Mouse (Mus musculus): ENCODE measurements around the gene Igdcc3.

Igdcc3 gene

GRCm38 (mm10) chr9:65141306-65141975 is 452 bp downstream of the Igdcc3 start:
- DNase-seq (ENCODE audit: low spot score) = no peak

DNA sequence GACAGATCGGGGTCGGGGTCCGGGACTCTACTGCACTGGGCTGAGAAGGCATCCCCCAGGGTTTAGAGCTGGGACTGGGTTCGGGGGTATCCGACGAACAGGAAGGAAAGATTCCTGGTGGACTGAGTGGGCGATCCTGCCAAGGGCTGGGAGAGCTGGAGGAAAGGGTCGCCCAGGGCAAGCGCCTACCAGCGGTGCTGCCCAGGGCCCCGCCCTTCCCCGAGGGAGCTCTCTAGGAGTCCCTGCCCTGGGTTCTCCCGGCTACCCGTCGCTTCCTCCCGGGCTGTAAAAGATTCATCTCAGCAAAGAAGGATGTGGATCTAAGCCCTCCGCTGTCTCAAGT is 958 bp downstream of the Igdcc3 start:
- DNase-seq (ENCODE audit: low spot score) = no peak

DNA sequence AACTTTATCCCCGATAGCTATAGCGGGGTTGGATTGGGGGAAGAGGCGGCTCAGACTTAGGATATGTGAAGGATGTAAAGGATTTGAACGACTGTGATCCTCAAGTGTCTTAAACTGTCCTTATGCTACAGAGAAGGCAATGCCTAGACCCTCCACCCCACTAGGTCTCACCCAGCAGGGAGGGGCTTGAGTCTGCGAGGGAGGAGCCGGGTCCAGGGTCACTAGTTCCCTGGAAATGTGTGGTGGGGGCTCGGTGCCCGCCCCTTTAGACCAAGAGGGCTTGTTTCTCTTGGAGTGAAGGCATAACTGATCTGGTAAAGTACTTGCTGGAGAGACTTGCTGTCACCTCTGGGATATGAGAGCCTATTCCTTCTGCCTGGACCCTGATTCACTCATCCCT is 1.4 kb downstream of the Igdcc3 start:
- DNase-seq (ENCODE audit: low spot score) = no peak

DNA sequence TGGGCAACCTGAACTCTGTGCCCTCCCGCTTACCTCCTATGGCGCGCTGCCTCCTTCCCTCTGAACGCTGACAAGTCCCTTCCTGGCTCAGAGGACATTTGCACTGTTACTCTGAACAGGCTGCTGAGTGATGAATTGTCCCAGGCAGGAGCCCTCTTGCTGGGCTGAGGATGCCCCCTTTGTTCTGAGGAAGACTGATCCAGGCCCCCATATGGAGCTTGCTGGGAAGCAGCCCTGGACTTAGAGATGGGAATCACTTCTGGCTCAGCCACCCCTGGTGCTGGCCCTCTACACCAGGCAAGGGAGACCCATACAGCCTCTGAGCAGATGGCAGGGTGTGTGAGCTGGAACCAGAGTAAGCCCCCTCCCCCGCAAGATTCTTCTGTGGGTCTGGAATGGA is 5.0 kb downstream of the Igdcc3 start:
- no peak for DNase-seq (ENCODE audit: low spot score)

- DNase-seq (ENCODE audit: low spot score) = no peak
These were observed 7.5 kb downstream of the Igdcc3 start for GRCm38 (mm10) chr9:65148507-65148906.

DNA sequence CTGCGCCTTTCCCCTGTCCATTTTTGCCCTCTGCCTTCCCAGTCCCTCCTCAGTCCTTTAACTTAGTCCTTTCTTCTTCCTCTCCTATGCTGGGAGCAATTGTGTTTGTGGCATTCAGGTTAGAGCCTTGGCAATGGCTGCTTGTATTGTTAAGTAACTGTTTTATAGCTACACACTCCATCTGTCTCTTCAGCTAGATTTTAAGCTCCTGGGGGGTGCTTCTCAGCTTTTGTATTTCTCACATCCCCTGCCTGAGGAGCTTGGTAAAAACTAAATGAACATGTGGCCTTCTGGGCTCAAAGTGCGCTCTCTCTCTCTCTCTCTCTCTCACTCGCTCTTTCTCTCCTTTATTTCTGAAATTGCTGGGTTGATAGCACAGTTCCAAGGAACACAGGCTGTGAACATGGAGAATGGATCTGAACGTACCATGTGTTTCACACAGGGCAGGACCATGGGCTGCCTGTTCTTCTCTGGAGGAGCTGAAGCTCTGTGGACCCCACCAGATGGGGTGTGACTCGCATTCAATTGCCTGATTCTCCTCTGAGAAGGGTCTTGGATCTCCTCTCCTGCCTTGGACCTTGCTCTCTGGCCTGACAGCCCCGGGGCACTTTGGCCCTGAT is 11.8 kb downstream of the Igdcc3 start:
- DNase-seq (ENCODE audit: low spot score) = no peak

GRCm38 (mm10) chr9:65153331-65153711 is 12.3 kb downstream of the Igdcc3 start:
- DNase-seq (ENCODE audit: low spot score) = no peak

- no peak for DNase-seq (ENCODE audit: low spot score)
These were observed 13.9 kb downstream of the Igdcc3 start for GRCm38 (mm10) chr9:65154692-65155455.

GRCm38 (mm10) chr9:65156604-65157003 is 15.6 kb downstream of the Igdcc3 start:
- DNase-seq (ENCODE audit: low spot score) = no peak

- DNase-seq (ENCODE audit: low spot score) = no peak
These were observed 16.6 kb downstream of the Igdcc3 start for GRCm38 (mm10) chr9:65157631-65158030.

GRCm38 (mm10) chr9:65161188-65161587 is 20.2 kb downstream of the Igdcc3 start:
- no peak for DNase-seq (ENCODE audit: low spot score)

DNA sequence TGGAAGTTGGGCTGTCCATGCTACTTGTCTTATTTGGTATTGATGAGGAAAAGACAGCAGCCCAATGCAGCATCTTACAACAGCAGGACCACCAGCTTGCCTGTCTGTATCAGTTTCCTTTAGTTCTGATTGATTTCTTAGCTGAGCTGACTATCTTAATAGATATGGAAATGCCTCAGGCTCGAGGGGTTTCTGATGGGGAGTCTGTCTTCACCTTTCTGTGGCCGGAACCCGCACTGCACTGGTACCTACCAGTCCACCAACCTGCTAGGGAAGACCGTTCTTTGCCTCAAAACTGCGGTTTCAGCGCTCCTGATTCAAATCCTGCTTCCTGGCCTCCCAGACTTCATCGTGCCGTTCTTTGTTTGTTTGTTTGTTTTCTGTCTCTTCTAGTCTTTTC is 20.9 kb downstream of the Igdcc3 start:
- no peak for DNase-seq (ENCODE audit: low spot score)

DNA sequence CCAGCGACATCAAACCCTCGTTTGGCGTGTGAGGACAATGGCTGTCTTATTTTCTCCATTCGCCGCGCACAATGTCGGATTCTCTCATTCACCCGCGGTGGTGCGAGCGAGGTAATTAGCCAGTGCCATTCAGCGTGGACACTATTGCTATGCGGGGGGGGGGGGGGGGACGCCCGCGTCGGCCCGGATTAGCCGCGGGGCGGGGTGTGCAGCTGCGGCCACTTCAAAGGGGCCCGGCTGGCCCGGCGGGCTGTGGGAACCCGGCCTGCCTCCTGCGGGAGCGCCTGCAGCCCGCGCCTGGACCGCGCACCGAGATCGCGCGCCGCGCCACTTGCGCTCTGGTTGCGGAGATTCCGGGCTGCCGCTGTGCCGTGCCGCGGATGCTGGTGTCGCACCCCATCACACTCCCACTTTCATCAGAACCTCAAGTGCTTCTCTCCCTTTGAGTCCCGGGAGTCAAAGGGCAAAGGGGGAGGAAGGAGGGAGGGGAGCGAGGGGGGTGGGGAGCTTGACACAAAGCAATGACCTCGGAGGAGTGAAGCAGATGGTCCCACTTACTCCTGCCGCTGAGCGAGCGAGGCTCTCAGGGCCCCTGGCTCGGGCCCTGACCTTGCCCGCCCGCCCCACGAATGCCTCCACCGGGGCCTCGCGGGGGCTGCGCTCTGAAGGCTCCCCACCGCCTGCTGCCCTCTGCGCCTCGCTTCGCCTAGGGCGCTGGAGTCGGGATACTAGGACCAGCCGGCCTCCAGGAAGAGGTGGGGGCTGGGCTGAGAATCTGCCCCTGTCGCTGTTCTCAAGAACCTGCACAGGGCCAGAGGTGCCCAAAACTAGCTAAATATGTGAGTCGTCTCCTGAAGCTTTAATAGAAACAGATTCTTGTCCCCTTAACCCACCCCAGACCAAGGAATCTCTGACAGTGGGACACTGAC is 22.0 kb downstream of the Igdcc3 start:
- peak; percentile 16 for DNase-seq (ENCODE audit: low spot score)

DNA sequence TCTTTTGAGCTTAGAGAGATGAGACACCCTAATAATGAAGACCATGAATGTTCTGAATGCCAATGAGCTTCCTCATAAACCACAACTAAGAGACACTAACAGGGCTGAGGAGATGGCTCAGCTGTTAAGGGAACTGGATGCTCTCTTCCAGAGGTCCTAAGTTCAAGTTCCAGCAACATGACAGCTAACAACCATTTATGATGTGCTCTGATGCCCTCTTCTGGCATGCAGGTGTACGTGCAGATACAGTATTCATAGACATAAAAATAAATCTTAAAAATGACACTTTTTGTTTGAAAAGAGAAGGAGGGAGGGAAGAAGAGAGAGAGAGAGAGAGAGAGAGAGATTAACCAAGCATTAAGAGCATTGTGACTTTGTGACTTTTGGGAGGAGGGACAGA is 23.9 kb downstream of the Igdcc3 start:
- DNase-seq (ENCODE audit: low spot score) = no peak

DNA sequence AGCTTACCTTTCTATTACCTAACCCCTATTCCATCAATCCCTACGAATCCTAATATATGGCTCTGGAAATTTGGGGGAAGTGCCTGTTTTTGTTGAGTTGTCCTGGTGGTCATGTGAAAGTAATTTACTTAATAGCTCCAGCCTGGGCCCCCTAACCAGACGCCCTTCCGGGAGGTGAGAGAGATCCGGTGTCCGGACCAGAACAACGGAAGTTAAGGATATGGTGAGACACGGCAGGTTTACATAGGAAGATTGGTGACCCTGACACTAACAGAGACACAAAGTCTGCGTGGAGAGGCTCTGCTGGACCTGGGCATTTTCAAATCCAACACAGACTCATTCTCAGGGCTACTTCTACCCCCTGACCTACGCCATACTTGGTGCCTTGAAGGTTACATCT is 25.4 kb downstream of the Igdcc3 start:
- DNase-seq (ENCODE audit: low spot score) = no peak

DNA sequence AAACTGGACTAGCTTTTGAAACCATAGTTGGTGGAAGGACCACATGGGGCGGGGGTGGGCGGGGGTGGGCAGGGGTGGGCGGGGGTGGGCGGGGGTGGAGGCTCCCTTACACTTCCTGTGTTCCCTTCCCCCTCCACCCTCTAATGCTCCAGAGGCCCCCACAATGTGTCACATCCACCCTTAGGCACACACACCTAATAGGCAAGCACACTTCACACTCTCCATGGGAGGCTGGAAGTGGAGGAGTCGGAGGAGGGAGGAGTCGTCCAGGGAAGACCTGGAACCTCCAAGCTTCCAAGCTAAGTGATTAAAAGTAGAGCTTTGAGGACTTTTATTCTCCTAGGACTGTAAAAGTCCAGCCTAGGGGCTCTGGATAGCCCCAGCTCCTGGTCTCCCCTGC is 27.5 kb downstream of the Igdcc3 start:
- no peak for DNase-seq (ENCODE audit: low spot score)

DNA sequence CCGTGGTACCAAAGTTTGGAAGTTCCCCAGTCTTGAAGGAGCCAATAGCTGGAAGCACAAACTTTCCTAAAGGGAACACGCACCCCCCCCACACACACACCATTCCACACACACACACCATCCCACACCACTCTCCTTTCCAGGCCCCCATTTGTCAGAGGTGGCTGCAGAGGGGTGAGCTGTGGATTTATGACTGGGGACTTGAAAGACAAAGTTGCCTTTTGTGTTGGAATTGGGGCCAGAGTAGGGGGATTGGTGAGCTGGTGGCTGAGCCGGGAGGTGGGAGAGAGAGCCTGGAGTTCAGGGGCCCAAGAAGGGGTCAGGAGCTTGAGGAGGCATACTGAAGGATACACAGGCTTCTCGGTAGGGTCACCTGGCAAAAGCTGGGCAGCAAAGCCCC is 28.0 kb downstream of the Igdcc3 start:
- no peak for DNase-seq (ENCODE audit: low spot score)

DNA sequence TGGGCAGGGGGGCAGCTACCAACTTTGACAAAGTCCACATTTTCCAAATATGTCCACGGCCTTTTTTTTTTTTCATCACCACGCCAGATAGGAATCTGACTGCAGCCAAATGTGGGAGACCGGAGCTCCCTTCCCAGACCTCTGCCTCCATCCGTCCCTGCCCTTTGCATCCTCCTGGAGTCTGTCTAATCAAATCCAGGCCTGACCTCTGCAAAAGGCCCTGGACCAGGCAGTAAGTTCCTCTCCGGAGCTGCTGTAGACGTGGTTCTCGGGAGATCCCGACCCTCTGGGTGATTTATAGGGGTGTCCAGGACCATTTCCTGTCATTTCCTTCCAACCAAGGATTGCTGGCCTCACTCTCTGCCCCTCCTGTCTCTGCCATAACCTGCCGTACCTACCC is 31.7 kb downstream of the Igdcc3 start:
- DNase-seq (ENCODE audit: low spot score) = no peak

- DNase-seq (ENCODE audit: low spot score) = no peak
These were observed 34.4 kb downstream of the Igdcc3 start for GRCm38 (mm10) chr9:65175234-65175938.

DNA sequence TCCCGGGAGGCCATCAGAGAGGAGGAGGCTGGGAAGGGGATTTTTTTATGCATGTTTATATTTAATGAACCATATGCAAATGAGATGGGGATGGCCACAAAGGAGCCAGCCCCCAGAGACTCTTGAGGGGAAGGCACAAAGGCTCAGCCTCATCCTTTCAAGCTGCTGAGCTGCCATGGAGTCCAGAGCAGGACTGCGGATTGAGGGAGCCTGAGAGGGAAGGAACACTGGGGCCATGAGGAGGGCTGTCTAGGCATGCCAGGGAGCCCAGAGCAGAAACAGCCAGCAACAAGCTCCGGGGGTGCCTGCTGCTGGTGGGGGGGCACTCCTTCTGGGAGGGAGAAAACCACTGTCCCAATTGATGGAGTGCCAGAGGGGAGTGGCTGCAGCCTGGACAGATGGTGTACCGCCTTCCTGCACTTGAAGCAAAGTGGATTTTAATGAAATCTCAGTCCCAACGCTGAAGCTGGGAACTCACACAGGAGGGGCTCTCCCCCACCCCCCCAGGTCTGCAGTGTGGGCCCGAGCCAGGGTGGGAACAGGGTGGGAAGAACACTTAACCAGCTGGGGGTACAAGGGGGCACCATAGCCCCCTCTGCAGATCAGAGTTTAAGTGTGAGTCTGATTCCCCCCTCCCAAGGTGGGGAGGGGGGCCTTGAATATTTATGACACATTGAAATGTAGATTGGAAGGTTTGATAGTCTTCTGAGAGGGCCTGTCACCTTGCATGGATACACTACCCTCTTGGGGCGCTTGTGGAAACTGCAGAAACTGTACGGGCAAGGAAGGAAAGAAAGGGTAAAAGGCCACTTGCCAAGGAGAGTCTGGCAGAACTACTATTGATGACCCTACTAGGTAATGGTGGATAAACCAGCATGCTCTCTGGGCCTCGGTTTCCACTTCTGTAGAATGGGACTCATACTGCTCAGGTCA is 35.2 kb downstream of the Igdcc3 start:
- no peak for DNase-seq (ENCODE audit: low spot score)

- DNase-seq (ENCODE audit: low spot score) = no peak
These were observed 36.5 kb downstream of the Igdcc3 start for GRCm38 (mm10) chr9:65177497-65177896.
